Mouse (Mus musculus) cerebellum, adult 9-10 months (tissue): ENCODE results near the gene Tbc1d19.

Experiments used
- DNase-seq: peaks from one replicate; pipeline ENCODE4 v3.0.0; 2022

The Tbc1d19 gene

GRCm38 (mm10) chr5:53920416-53920815 lies 111.0 kb downstream of the Tbc1d19 start:
- no peak for DNase-seq

DNA sequence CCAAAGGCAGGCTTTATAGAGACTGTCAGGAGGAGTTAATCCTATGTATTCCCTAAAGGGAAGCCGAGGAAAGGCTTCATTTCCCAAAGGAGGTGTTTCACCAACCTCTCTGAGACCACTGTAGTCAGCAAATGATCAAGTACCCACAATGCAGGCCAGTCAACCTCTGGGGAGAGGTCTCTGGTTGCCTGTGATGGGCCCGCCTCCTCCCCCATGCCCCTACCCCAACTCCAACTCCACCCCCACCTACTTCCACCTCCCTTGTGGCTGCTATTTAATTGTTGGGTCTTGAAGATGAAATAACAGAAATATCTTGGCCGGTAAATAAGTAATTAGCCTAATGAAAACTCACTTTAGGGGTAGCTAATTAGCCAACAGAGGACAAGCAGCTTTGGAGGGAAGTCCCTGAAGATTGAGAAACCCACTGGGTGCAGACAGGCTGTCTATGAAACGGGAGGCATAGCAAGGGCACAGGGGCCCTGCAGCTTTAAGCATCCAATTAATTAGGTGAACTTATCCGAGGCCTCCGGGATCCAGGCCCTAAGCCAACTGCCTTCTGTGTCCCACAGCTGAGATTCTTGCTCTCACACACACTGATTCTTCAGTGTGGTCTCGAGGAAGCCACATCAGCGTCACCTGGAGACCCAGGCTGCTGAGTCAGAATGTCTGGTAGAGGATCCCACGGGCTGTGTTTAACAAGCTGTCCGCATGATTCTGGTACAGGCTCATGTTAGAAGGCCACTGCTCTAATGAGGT lies 112.9 kb downstream of the Tbc1d19 start:
- no peak for DNase-seq

DNA sequence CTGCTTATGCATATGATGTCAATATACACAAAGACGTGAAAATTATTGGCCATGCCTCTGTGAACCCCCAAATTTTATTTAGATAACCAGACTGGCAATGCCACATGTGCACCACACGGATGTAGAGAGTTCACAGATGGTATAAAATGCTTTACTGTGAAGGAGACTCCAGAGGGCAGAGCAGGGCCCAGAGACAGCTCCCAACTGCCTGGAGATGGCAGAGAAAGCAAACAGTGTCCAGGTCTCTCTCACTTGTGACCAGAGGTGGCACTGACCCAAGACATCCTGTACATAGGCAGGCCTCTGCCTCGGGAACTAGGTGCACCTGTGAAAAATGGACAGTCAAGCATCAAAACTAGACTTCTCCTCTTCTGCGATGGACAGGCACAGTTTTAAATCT lies 114.6 kb downstream of the Tbc1d19 start:
- no peak for DNase-seq

DNA sequence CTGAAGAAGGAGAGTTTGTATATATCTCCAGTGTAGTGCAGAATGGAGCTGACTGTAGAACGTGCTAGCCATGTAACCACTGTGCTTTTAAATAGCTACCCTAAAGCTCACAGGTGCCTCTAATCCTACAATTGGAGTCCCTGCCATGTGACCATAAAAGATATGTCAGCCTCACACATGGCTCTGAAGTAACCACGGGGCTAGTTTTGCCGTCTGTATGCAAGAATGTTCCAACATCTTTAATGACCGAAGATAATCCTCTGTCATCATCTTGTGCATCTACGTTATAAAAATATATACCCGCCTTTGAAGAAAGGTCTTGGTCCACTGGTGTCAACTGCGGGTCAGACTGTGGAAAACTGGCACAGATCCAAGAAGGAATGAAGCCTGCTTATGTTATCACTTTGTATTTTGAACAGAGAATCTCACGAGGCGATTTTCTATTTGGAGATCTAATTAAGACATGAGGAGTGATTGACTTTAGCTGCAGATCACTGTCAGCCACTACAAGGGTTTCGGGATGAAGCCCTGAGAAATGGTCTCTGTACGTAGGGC lies 117.0 kb downstream of the Tbc1d19 start:
- DNase-seq = no peak

GRCm38 (mm10) chr5:53927886-53928285 lies 118.5 kb downstream of the Tbc1d19 start:
- no peak for DNase-seq

DNA sequence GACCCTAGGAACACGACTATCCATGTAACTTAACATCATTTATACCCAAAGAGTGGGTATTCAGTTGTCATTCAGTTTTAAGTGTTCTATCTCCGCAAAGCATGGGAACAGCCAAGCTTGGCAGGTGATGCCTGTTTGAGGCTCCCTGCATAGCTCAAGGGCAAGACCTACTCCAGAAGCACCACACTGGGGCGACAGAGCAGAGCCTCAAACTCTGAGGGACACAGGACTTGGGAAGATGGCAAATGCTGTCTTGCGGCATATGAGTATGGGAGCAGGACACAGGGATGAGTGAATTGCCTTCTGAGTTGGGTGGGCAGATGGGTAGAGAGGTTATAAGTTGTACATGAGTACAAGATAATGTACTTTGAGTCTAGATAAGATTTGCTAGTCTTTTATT lies 119.1 kb downstream of the Tbc1d19 start:
- no peak for DNase-seq

GRCm38 (mm10) chr5:53929205-53929614 lies 119.8 kb downstream of the Tbc1d19 start:
- no peak for DNase-seq

GRCm38 (mm10) chr5:53929814-53930213 lies 120.4 kb downstream of the Tbc1d19 start:
- no peak for DNase-seq

GRCm38 (mm10) chr5:53931011-53931410 lies 121.6 kb downstream of the Tbc1d19 start:
- DNase-seq = no peak

DNA sequence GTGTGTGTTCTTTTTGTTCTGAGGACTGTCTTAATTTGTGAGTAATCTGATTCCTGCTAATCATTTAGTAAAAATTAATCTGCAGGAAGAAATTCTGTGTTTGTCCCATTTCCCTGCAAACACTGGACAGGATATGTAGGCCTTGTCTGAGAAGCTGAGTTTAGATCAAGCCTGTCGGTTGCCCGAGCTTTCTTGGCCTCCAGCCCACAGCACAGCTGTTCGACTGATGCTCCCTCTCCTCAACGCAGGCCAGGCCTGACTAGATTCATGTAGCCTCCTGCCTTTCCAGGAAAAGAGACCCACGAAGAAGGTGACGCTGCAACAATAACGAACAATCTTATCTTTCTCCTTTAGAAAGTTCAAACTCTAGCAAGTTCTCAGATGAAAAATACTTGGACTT lies 124.2 kb downstream of the Tbc1d19 start:
- DNase-seq = no peak

GRCm38 (mm10) chr5:53934040-53934439 lies 124.6 kb downstream of the Tbc1d19 start:
- DNase-seq = no peak

DNA sequence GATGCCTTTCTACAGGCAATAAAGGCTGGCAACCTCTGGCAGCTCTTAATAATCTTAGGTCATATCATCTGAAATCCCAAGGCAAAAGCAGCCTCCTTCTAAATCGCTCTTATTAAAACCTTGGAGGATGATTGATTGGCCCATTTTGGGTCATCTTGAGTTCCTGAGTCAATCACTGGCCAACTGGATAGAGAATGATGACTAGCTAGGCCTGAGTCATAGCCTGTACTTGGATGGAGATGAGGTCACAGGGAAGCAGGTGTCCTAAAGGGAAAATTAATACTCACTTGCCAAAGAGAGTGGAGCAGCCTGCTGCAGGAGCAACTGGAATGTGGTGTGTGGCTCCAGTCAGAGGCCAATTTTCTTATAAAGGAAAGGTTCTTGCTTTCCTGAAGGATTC lies 125.4 kb downstream of the Tbc1d19 start:
- no peak for DNase-seq

- no peak for DNase-seq
Measured at GRCm38 (mm10) chr5:53937187-53937586, 127.8 kb downstream of the Tbc1d19 start.

- DNase-seq = no peak
Measured at GRCm38 (mm10) chr5:53939026-53939425, 129.6 kb downstream of the Tbc1d19 start.

DNA sequence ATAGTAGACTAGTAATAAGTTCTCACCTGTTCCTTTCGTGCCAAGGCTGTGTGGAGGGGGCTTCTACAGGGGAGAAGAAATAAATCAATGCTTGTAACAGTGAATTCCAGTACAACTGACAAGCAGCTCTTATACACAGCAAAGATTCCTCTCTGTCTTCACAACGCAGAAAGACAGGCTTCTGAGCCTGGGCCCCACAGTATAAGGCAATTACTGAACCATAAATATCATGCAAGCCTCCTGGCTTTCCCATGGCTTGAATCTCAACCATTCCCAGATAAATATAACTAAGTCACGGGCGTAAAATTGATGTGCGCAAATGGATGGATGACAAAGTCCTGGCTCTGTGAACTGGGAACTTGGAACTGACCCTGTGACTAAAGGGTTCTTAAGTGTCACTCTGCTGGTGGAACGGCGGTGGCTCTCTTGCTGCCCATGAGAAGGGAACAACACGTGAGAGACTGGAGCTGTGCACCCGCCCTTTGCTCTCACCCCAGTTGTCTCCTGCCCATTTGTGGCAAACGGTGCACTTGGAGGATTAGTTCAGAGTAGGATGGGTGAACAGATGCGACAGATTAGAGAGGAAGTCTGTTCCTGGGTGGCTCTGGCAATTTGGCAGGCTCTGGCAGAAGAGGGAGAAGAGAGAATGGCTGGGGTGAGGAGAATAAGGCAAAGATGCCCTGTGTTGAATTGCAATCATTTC lies 132.1 kb downstream of the Tbc1d19 start:
- no peak for DNase-seq

GRCm38 (mm10) chr5:53942332-53942731 lies 132.9 kb downstream of the Tbc1d19 start:
- no peak for DNase-seq

DNA sequence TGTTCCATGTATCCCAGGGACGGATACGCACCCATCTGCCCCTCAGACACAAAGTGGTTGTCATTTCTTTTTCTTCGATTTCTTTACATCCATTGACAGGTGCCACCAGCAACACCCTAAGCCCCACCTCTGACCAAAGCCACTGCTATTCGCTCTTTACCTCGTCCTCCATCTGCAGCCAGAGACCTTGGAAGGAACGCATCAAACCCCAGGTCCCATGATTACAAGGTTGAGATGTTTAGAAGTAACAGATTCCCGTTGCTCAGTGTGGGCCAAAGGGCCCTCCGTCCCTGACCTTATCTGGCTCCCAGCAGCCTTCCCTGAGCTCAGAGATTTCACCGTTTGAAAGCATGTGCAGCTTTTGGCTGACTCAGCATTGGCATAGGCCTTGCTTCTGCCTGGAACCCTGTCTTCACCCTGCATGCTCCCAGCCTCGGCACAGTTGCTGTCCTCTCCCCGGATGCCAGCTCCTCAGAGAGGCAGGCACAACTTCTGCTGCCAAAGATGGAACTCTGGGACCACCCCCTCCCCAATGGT lies 134.0 kb downstream of the Tbc1d19 start:
- no peak for DNase-seq

DNA sequence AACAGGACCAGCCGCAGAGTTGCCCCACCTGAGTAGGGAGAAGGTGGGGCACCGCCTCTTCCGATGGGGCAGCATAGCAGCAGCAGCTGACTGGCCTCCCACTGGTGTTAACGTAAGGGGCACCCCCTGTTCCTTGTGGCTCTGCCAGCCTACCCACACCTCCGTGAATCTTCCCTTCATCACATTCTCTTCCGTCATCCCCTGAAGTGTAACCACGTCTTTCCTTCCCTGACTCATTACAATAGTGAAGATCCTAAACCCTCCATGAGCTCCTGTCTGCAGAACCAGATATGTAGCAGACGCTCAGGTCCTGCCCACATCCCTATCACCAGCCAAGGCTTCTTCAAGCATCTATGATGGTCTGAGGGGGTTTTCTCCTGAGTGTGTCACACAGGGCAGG lies 137.3 kb downstream of the Tbc1d19 start:
- DNase-seq = no peak

- DNase-seq = no peak
Measured at GRCm38 (mm10) chr5:53947549-53948183, 138.3 kb downstream of the Tbc1d19 start.

DNA sequence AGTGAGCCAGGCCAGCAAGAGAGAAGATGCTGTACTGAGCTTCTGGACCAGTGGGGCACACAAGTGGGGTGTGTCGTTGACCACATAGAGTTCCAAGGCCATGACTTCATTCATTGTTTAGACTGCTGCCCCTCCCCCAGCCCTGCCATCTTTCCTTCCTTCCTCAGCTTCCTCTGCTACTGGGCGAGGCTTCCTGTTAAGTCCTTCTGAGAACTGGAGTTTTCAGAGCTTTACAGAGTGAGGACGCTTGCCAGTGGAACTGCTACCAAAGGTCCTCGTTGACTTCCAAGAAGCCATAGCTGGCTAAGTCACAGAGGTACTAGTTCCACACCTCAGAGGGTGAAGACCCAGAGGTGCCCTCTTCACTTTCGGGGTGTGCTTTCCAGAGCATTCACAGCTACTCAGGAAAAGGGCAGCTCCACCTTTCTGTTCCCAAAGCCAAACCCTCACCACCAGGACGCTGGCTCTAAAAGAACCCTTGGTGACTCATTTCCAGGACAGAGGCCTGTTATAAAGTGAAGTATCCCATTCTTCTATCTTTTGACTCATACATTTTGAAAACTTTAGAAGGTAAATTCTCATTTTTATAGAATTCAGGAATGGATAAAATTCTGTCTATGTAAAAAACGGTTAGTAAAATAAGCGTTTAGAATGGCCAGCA lies 139.3 kb downstream of the Tbc1d19 start:
- no peak for DNase-seq

GRCm38 (mm10) chr5:53950189-53950588 lies 140.8 kb downstream of the Tbc1d19 start:
- DNase-seq = no peak

DNA sequence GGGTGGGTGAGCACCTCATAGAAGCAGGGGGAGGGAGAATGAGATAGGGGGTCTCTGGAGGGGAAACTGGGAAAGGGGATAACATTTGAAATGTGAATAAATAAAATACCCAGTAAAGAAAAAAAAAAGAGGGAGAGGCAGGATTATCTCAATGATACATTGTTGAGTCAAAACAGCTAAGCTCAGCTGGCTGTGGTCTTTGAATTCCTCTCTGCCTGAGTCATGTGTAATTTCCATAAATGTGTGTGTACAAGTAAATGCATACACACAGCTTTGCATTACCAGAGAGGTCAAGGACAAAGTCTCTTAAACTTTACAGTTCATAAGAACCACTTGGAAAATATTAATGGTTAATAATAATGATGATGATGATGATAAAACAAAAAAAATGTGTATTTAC lies 143.8 kb downstream of the Tbc1d19 start:
- DNase-seq = no peak
